Mouse (Mus musculus): ENCODE data around the gene Hephl1.

Gene Hephl1

DNA sequence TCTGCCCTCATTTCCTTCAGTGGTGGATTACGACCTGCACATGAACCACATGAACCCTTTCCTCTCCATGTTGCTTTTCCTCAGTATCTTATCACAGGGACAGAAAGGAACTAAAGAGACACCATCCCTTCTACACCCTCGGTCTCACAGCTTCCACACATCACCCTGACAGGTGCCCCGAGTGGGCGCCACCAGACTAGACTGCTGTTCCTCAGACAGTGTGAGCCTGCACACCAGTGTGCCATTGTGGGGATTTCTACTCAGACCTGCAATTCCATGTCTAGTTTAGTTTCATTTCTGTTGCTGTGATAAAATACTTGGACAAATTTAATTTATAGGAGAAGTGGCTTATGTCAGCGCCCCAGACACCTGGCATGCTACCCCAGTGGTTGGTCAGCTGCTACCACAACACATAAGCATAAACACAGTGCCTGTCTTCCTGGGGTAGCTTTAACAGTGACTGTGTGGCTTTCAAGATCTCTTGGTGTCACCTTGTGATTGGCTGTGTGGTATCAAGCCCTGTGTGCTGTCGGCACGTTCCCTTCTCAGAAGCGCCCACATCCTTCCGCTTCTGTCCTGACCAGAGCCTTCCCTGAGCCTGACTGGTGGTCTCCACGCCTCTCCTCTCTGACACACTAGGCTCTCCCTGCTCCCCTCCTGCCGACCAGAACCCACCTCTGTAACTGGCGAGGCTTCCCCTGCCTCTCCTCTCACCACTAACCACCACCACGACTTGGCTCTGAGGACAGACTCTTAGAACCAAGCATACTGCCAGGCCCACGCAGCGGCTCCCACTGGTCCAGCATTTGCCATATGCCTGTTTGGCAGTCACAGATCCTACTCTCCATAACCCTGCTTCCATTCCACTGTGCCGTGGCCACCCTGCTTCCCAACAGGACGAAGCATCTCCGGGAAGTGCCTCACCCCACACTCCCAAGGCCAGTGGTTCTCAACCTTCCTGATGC, 93.8 kb downstream of the Hephl1 start:
- no peak for DNase-seq (ENCODE audit: low spot score)

- DNase-seq (ENCODE audit: low spot score), result peak; percentile 94
Observed at GRCm38 (mm10) chr9:15015223-15015956, 96.5 kb downstream of the Hephl1 start.

GRCm38 (mm10) chr9:15007566-15007965, 104.3 kb downstream of the Hephl1 start:
- peak; percentile 61 for DNase-seq (ENCODE audit: low spot score)

DNA sequence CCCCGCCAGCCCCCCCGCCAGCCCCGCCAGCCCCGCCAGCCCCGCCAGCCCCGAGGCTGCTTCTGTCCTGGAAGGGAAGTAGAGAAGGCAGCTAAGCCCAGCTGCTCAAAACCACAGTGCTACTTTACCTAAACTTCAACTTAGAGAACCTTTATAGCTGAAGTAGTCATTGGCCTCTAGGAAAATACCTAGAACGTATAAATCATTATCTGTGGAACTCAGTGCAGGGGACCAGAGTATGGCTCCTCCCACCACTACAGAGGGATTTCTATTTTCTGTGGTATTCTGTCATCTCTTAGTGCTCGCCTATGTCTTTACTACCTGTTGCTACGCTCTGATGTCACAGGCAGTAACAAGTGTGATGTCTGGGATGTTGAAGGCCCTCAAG, 107.6 kb downstream of the Hephl1 start:
- DNase-seq (ENCODE audit: low spot score), result no peak

- DNase-seq (ENCODE audit: low spot score), result peak; percentile 16
Observed at GRCm38 (mm10) chr9:15003676-15004297, 108.1 kb downstream of the Hephl1 start.

DNA sequence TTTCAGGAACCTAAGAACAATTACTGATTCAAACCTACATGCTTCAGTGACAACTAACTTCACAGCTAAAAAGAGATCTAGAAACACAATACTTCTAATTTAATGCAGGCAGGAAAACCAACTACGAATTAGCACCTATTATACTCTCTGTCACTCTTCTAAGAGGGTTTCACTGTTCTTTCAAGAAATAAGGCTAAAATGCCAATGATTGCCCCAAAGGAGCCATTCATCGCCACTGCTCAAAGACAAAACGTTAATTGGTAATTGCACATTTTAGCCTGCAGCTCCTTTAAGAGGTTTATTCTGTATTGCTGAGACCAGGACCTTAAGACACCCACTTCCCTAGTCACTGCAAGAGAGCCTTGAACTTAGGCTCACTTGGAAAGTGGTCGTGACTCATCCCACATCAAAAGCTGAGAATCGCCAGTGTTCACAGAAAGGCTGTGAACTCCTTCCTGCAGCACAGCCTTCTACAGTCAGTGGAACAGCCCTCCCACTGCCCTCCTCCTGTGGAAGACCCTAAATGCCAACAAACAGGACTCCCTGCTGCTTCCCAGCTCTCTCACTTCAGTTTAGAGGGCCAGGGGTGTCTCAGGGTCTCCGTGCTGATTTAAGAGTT, 108.8 kb downstream of the Hephl1 start:
- DNase-seq (ENCODE audit: low spot score), result no peak

Data from retina, embryonic 14.5 days (tissue).